Mouse (Mus musculus): ENCODE measurements around the gene Syt3. TPM values are rescaled to one million over a fixed set of nuclear protein-coding genes. Genes with fewer than 3 reads are reported as not detected.

The Syt3 gene
- polyA plus RNA-seq, 1 experiment, result not detected

DNA sequence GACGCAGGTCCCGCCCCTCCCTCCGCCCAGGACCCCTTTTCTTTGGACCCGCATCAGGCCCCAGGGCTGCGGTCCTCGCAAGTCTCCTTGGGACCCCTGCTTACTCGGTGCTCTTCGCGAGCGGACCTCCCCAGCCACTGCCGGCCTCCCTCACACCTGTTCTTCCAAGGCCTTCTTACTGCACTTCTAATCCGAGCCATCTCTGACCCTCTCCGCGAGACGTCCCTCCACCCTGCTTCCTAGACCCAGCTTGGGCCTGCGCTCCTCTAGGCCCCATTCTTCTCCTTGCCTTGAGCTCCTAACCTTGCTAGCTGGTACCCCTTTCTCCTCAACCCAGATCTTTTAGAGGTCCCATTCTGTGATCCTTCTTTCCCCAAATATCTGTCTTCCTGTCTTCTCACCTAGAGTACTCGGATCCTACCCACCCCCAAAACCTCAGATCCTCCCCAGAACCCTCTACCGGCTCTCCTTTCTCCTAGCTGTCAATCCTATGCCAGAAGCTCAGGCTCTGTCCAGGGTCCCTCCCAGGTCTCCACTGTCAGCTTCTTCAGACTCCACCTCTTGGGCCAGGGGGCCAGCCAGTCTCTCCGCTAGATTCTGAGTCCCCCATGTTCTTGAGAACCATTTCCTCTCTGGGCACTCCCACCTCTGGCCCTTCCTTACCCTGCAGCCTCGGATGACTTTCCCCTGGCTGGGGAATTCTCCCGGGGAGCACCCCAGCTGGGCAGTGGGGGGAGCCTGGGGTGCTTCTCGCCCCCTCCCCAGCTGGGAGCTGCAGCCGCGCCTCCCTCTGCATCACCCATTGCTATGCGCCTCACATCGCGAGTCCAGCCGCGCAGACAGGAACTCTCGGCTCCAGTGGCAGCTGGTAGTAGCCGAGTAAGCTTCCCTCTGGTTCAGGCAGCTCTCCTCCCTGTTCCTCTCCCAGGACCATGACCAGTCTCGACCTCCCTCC lies 45.9 kb downstream of the Syt3 start:
- no peaks in the 10 kb centered on the region for H3K9me3 ChIP-seq
- peaks cover 4% of the 10 kb centered on the region; the same call in 1 of the 2 replicates for H3K4me1 ChIP-seq
- no peaks in the 10 kb centered on the region for H3K36me3 ChIP-seq (replicated peaks; ENCODE audit: low read length)
- no peak overlapping the region for H3K4me3 ChIP-seq (replicated peaks)
- peaks cover 92% of the 10 kb centered on the region for H3K27me3 ChIP-seq (replicated peaks)
- TF ChIP-seq FLI1 (IDR thresholded peaks at IDR 0.05; ENCODE audit: low read length) (no peak), GATA1 (IDR thresholded peaks at IDR 0.05; ENCODE audit: borderline replicate concordance, low read length) (no peak)

- no peaks in the 10 kb centered on the region for H3K9me3 ChIP-seq
- H3K27me3 ChIP-seq (replicated peaks), result peaks cover 91% of the 10 kb centered on the region
- no peak overlapping the region for H3K4me3 ChIP-seq (replicated peaks)
- no peaks in the 10 kb centered on the region for H3K36me3 ChIP-seq (replicated peaks; ENCODE audit: low read length)
- H3K4me1 ChIP-seq, result peaks cover 4% of the 10 kb centered on the region; the same call in 1 of the 2 replicates
- no peak for TF ChIP-seq FLI1 (IDR thresholded peaks at IDR 0.05; ENCODE audit: low read length)
- TF ChIP-seq GATA1 (IDR thresholded peaks at IDR 0.05; ENCODE audit: borderline replicate concordance, low read length), result no peak
Observed at GRCm38 (mm10) chr7:44432550-44432949, 48.6 kb downstream of the Syt3 start.

DNA sequence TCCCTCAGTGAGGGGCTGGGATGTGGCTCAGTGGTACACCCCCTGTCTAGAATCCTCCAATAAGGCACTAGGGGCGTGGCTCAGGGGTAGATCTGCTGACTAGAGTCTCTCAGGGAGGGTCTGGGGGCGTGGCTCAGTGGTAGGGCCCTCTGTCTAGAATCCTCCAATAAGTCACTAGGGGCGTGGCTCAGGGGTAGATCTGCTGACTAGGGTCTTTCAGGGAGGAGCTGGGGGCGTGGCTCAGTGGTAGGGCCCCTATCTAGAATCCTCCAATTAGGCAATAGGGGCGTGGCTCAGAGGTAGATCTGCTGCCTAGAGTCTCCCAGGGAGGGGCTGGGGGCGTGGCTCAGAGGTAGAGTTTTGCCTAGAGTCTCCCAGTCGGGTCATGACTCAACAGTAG lies 49.5 kb downstream of the Syt3 start:
- Histone ChIP-seq H3K27me3 (replicated peaks) (peaks cover 91% of the 10 kb centered on the region), H3K4me1 (peaks cover under 1% of the 10 kb centered on the region; the same call in 1 of the 2 replicates), H3K9me3 (no peaks in the 10 kb centered on the region), H3K36me3 (replicated peaks; ENCODE audit: low read length) (no peaks in the 10 kb centered on the region), H3K4me3 (replicated peaks) (no peak overlapping the region)
- TF ChIP-seq GATA1 (IDR thresholded peaks at IDR 0.05; ENCODE audit: borderline replicate concordance, low read length), result no peak
- no peak for TF ChIP-seq FLI1 (IDR thresholded peaks at IDR 0.05; ENCODE audit: low read length)

DNA sequence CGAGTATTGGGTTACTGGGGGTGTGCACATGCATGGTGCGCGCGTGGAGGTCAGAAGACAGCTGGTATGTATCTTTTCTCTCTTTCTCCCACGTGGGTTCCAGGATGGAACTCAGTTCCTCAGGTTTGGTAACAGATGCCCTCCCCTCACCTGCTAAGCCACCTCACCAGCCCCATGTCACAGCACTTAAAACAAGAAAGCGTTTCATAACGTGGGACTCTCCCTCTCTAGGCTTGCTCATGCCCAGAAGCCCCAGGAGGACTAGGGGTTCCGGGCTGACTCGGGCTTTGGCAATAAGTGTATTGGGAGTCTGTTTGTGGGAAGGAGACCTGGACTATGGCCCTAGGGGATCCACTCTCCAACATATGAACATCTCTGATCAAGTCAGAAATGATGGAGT lies 50.2 kb downstream of the Syt3 start:
- Histone ChIP-seq H3K4me3 (replicated peaks) (no peak overlapping the region), H3K36me3 (replicated peaks; ENCODE audit: low read length) (no peaks in the 10 kb centered on the region), H3K27me3 (replicated peaks) (peaks cover 87% of the 10 kb centered on the region), H3K9me3 (no peaks in the 10 kb centered on the region), H3K4me1 (no peaks in the 10 kb centered on the region)
- TF ChIP-seq GATA1 (IDR thresholded peaks at IDR 0.05; ENCODE audit: borderline replicate concordance, low read length) (no peak), FLI1 (IDR thresholded peaks at IDR 0.05; ENCODE audit: low read length) (no peak)

GRCm38 (mm10) chr7:44435796-44436195 lies 51.9 kb downstream of the Syt3 start:
- H3K4me3 ChIP-seq (replicated peaks), result no peak overlapping the region
- peaks cover 87% of the 10 kb centered on the region for H3K27me3 ChIP-seq (replicated peaks)
- TF ChIP-seq GATA1 (IDR thresholded peaks at IDR 0.05; ENCODE audit: borderline replicate concordance, low read length) (no peak), FLI1 (IDR thresholded peaks at IDR 0.05; ENCODE audit: low read length) (no peak)
- no peaks in the 10 kb centered on the region for H3K9me3 ChIP-seq
- no peaks in the 10 kb centered on the region for H3K4me1 ChIP-seq
- H3K36me3 ChIP-seq (replicated peaks; ENCODE audit: low read length), result no peaks in the 10 kb centered on the region

DNA sequence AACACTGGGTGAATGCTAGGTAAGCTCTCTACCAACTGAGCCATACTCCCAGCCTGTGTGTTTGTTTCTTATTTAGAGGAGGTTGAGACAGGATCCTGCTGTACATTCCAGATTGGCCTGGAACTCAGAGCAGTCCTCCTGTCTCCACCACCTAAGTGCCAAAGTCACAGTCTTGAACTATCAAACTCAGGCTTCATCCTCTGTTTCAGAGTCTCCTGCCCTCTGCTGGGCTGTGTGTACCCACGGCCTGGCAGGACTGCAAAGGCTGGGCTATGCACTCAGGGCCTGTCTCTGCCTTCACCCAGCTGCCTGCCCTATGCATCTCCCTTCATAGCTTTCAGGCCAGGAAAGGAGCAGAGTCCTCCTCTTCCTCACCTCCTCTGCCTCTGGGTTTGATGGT lies 52.4 kb downstream of the Syt3 start:
- no peaks in the 10 kb centered on the region for H3K9me3 ChIP-seq
- H3K36me3 ChIP-seq (replicated peaks; ENCODE audit: low read length), result no peaks in the 10 kb centered on the region
- H3K4me3 ChIP-seq (replicated peaks), result no peak overlapping the region
- peaks cover 87% of the 10 kb centered on the region for H3K27me3 ChIP-seq (replicated peaks)
- TF ChIP-seq GATA1 (IDR thresholded peaks at IDR 0.05; ENCODE audit: borderline replicate concordance, low read length), result no peak
- no peak for TF ChIP-seq FLI1 (IDR thresholded peaks at IDR 0.05; ENCODE audit: low read length)
- H3K4me1 ChIP-seq, result no peaks in the 10 kb centered on the region; the same call in 1 of the 2 replicates

GRCm38 (mm10) chr7:44437188-44437587 lies 53.3 kb downstream of the Syt3 start:
- Histone ChIP-seq H3K4me3 (replicated peaks) (no peak overlapping the region), H3K36me3 (replicated peaks; ENCODE audit: low read length) (no peaks in the 10 kb centered on the region), H3K4me1 (peaks cover 6% of the 10 kb centered on the region), H3K9me3 (no peaks in the 10 kb centered on the region), H3K27me3 (replicated peaks) (peaks cover 87% of the 10 kb centered on the region)
- no peak for TF ChIP-seq GATA1 (IDR thresholded peaks at IDR 0.05; ENCODE audit: borderline replicate concordance, low read length)
- TF ChIP-seq FLI1 (IDR thresholded peaks at IDR 0.05; ENCODE audit: low read length), result no peak

GRCm38 (mm10) chr7:44437933-44438332 lies 54.0 kb downstream of the Syt3 start:
- Histone ChIP-seq H3K36me3 (replicated peaks; ENCODE audit: low read length) (no peaks in the 10 kb centered on the region), H3K4me1 (peaks cover 11% of the 10 kb centered on the region), H3K27me3 (replicated peaks) (peaks cover 88% of the 10 kb centered on the region), H3K4me3 (replicated peaks) (no peak overlapping the region), H3K9me3 (no peaks in the 10 kb centered on the region)
- TF ChIP-seq GATA1 (IDR thresholded peaks at IDR 0.05; ENCODE audit: borderline replicate concordance, low read length), result no peak
- TF ChIP-seq FLI1 (IDR thresholded peaks at IDR 0.05; ENCODE audit: low read length), result no peak

- Histone ChIP-seq H3K4me1 (peaks cover 17% of the 10 kb centered on the region), H3K36me3 (replicated peaks; ENCODE audit: low read length) (no peaks in the 10 kb centered on the region), H3K27me3 (replicated peaks) (peaks cover 91% of the 10 kb centered on the region), H3K4me3 (replicated peaks) (no peak overlapping the region), H3K9me3 (no peaks in the 10 kb centered on the region)
- TF ChIP-seq FLI1 (IDR thresholded peaks at IDR 0.05; ENCODE audit: low read length), result no peak
- no peak for TF ChIP-seq GATA1 (IDR thresholded peaks at IDR 0.05; ENCODE audit: borderline replicate concordance, low read length)
Observed at GRCm38 (mm10) chr7:44439696-44440095, 55.8 kb downstream of the Syt3 start.

DNA sequence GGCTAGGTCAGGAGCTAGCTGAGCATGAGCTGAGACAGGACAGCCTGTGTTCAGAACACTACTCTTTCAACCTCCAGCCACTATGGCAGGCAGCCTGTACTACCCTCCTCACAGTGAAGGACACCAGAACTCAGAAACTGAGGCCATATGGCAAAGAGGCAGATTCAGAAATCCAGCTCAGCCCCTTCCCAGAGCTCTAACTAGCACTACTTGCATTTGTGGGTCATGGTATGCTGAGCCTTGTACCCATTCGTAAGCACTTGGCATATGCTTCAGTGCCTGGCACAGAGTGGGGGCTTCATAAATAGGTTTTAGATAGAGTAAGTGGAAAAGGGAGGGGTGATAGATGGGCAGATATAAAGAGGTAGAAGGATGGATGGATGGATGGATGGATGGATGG lies 56.6 kb downstream of the Syt3 start:
- peaks cover 25% of the 10 kb centered on the region for H3K4me1 ChIP-seq
- H3K36me3 ChIP-seq (replicated peaks; ENCODE audit: low read length), result no peaks in the 10 kb centered on the region
- TF ChIP-seq GATA1 (IDR thresholded peaks at IDR 0.05; ENCODE audit: borderline replicate concordance, low read length), result no peak
- no peak for TF ChIP-seq FLI1 (IDR thresholded peaks at IDR 0.05; ENCODE audit: low read length)
- peaks cover 91% of the 10 kb centered on the region for H3K27me3 ChIP-seq (replicated peaks)
- no peaks in the 10 kb centered on the region for H3K9me3 ChIP-seq
- no peak overlapping the region for H3K4me3 ChIP-seq (replicated peaks)
